Mouse (Mus musculus): Measurements from ENCODE around the gene Cyp1a2. TPM values are rescaled to one million over a fixed set of nuclear protein-coding genes. Genes with fewer than 3 reads are reported as not detected.

The Cyp1a2 gene
- total RNA-seq, 2 experiments from 2014 or later, result 0.40 TPM; not detected in 1

Other genes with a start within 250 kb of the Cyp1a2 start
- gene Ppcdc, start 243.6 kb downstream of the Cyp1a2 start, total RNA-seq (2021), result 10 to 100 TPM; 14.0 to 19.4 TPM
- gene Scamp5, start 215.6 kb downstream of the Cyp1a2 start, total RNA-seq (2021), result 10 to 100 TPM in 1 of 2 experiments, 1 to 10 TPM in 1; 8.4 to 12.3 TPM
- 1 to 10 TPM; 1.4 to 4.0 TPM for gene Rpp25, start 179.7 kb downstream of the Cyp1a2 start, total RNA-seq (2021)
- gene Cox5a, start 162.4 kb downstream of the Cyp1a2 start, total RNA-seq (2021), result 100 to 1,000 TPM; 547 to 578 TPM
- gene Fam219b, start 146.2 kb downstream of the Cyp1a2 start, total RNA-seq (2021), result 10 to 100 TPM; 25.2 to 26.3 TPM
- gene Mpi, start 130.9 kb downstream of the Cyp1a2 start, total RNA-seq (2021), result 10 to 100 TPM; 37.0 to 39.6 TPM
- gene Scamp2, start 122.8 kb downstream of the Cyp1a2 start, total RNA-seq (2021), result 10 to 100 TPM; 56.4 to 56.9 TPM
- gene Ulk3, start 94.3 kb downstream of the Cyp1a2 start, total RNA-seq (2021), result 10 to 100 TPM; 12.6 to 14.3 TPM
- not detected for gene Cplx3, start 77.4 kb downstream of the Cyp1a2 start, total RNA-seq (2021)
- not detected for gene Lman1l, start 62.9 kb downstream of the Cyp1a2 start, total RNA-seq (2021)
- gene Csk, start 30.1 kb downstream of the Cyp1a2 start, total RNA-seq (2021), result 10 to 100 TPM; 61.9 to 92.6 TPM
- under 1 TPM in 1 of 2 experiments, not detected in 1; 0.13 TPM for gene Cyp1a1, start 4.2 kb upstream of the Cyp1a2 start, total RNA-seq (2021)
- 1 to 10 TPM; 8.5 to 9.9 TPM for gene Edc3, start 24.8 kb upstream of the Cyp1a2 start, total RNA-seq (2021)
- gene Clk3, start 82.2 kb upstream of the Cyp1a2 start, total RNA-seq (2021), result 10 to 100 TPM; 60.4 to 72.2 TPM
- gene Arid3b, start 153.1 kb upstream of the Cyp1a2 start, total RNA-seq (2021), result 1 to 10 TPM; 3.8 to 6.7 TPM
- gene Ubl7, start 227.3 kb upstream of the Cyp1a2 start, total RNA-seq (2021), result 10 to 100 TPM; 68.5 to 87.0 TPM

All from adrenal gland, postnatal 36 days (tissue).